ENCODE assay signal across 19 mouse cellular contexts in the genomic region with DNA sequence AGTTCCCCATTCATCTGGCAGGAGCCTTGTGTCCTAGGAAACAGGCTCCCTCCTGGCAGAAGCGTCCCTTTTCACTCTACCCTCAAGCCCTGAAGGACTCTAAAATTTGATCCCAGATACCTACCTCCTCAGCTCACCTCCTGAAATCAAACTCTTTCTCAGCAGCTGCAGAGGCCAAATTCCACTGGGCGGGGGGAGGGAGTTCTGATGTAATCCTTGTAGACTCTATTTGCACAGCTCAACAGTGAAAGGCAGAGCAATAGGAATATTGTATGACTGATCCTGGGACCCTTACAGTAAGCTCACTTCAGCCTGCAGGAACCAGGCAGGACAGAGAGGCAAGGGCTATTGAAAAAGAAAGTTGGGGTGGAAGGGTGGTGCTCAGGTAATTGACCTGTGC.
DNase-seq lines count a peak whose midpoint lies in the region; ATAC-seq lines count a peak whose summit lies in the region.
"Had no signal": no experiment of that assay in that cellular context is flagged by ENCODE, and none has a peak within 500 bp of the region (broad histone marks: within the 10 kb centered on the region; RNA-seq: fewer than 3 reads in every experiment).

No protein-coding gene starts in this region.

- H3K27me3 ChIP-seq in kidney, embryonic 16.5 days (ENCODE audit: insufficient read depth, low read length) = no peaks in the 10 kb centered on the region
- peaks cover 6% of the 10 kb centered on the region; the same call in 1 of the 2 replicates for H3K27me3 ChIP-seq in limb, embryonic 13.5 days
- H3K27me3 ChIP-seq in heart, embryonic 10.5 days (ENCODE audit: insufficient read depth, poor library complexity, severe bottlenecking) = no peaks in the 10 kb centered on the region
- H3K27me3 ChIP-seq: megakaryocyte, embryonic 14.5 days had no signal

- no peak for DNase-seq in kidney, adult 8-10 months
- peak; percentile 13 for DNase-seq in R1 (ENCODE audit: low read depth, low spot score)
- DNase-seq in embryo, embryonic 9.5 days (ENCODE audit: extremely low spot score) = peak; percentile 3
- no peak for DNase-seq in layer of hippocampus, adult 8-10 months (ENCODE audit: low spot score in 2 of 2)
- DNase-seq in heart, embryonic 10.5 days (ENCODE audit: low spot score) = no peak
- DNase-seq in heart, postnatal 36 days = no peak
- DNase-seq: adrenal gland, postnatal 25 days; cerebellum, adult 2 months; gastrocnemius, adult 2 months; heart, adult 18-20 months; kidney, adult 9 months; liver, postnatal 0 days; thymus, postnatal 14 days had no signal

- H3K9me3 ChIP-seq in kidney, embryonic 16.5 days (ENCODE audit: low read length) = no peaks in the 10 kb centered on the region
- no peaks in the 10 kb centered on the region for H3K9me3 ChIP-seq in limb, embryonic 13.5 days
- no peaks in the 10 kb centered on the region for H3K9me3 ChIP-seq in heart, embryonic 10.5 days

- peak; percentile 49 for ATAC-seq in kidney, embryonic 16.5 days (ENCODE audit: low FRiP score, low TSS enrichment)
- peak; percentile 61; the same call in 1 of the 2 replicates for ATAC-seq in limb, embryonic 13.5 days (ENCODE audit: low FRiP score, low read depth)
- ATAC-seq: forebrain, embryonic 16.5 days; liver, postnatal 0 days; Patski had no signal

- intact Hi-C loops in heart, postnatal 36 days (cut with DNase I) = no loop called here

- no peaks in the 10 kb centered on the region for H3K36me3 ChIP-seq in kidney, embryonic 16.5 days (ENCODE audit: insufficient read depth, low read length)
- no peaks in the 10 kb centered on the region for H3K36me3 ChIP-seq in limb, embryonic 13.5 days
- no peaks in the 10 kb centered on the region for H3K36me3 ChIP-seq in heart, embryonic 10.5 days

- WGBS in kidney, embryonic 16.5 days = 29% methylated on average over 2 of the region's 2 CpGs
- 21% methylated on average over 2 of the region's 2 CpGs for WGBS in limb, embryonic 13.5 days
- WGBS in heart, embryonic 10.5 days = 18% methylated on average over 2 of the region's 2 CpGs

- no peak overlapping the region for H3K4me3 ChIP-seq in kidney, embryonic 16.5 days (ENCODE audit: low read length)
- H3K4me3 ChIP-seq in limb, embryonic 13.5 days = no peak overlapping the region
- H3K4me3 ChIP-seq in heart, embryonic 10.5 days = no peak overlapping the region
- H3K4me3 ChIP-seq: gastrocnemius, adult 2 months; megakaryocyte, embryonic 14.5 days had no signal

- peaks cover 3% of the 10 kb centered on the region; the same call in 1 of the 2 replicates for H3K4me1 ChIP-seq in kidney, embryonic 16.5 days (ENCODE audit: insufficient read depth, low read length)
- H3K4me1 ChIP-seq in limb, embryonic 13.5 days = peaks cover 23% of the 10 kb centered on the region
- H3K4me1 ChIP-seq in heart, embryonic 10.5 days = peaks cover 25% of the 10 kb centered on the region
- H3K4me1 ChIP-seq: megakaryocyte, embryonic 14.5 days had no signal

- no peak overlapping the region for H3K4me2 ChIP-seq in kidney, embryonic 16.5 days (replicated peaks; ENCODE audit: low read depth, low read length)
- H3K4me2 ChIP-seq in limb, embryonic 13.5 days (replicated peaks) = 0 out of 2 replicates have a peak overlapping the region, but pooled peaks have one; percentile 3
- H3K4me2 ChIP-seq: hindbrain, embryonic 14.5 days had no signal

- H3K9ac ChIP-seq in kidney, embryonic 16.5 days (replicated peaks; ENCODE audit: low read length) = no peak overlapping the region
- no peak overlapping the region for H3K9ac ChIP-seq in limb, embryonic 13.5 days
- H3K9ac ChIP-seq: hindbrain, embryonic 14.5 days; liver, postnatal 0 days had no signal

- H3K27ac ChIP-seq in kidney, embryonic 16.5 days (ENCODE audit: low read length) = no peak overlapping the region
- H3K27ac ChIP-seq in limb, embryonic 13.5 days = no peak overlapping the region
- H3K27ac ChIP-seq in heart, embryonic 10.5 days = no peak overlapping the region
- H3K27ac ChIP-seq: gastrocnemius, adult 2 months; hindbrain, embryonic 14.5 days had no signal

Comparison
In these comparisons a context has a peak if more than half of its experiments do, and no peak if none do; other contexts are left out.
1. DNase-seq: peak in R1 (single experiment) and embryo, embryonic 9.5 days (single experiment); none in kidney, adult 8-10 months (0 of 2), layer of hippocampus, adult 8-10 months (0 of 2), heart, embryonic 10.5 days (single experiment) and heart, postnatal 36 days (0 of 2).